Mouse (Mus musculus) intestine, embryonic 15.5 days (tissue): ENCODE measurements at regions not wholly inside any gene's neighbourhood (a gene's known extent, or its start where the extent isn't known, plus 50 kb on each side); places are given as distances from the start of the nearest gene placed in this dataset.

Experiments
- ATAC-seq: fragments of 200-750 bp; cut with Nextera tagmentation; 2 replicates; pipeline ENCODE4 v1.8.0; 2017; ENCODE audit warnings: moderate TSS enrichment, moderate library complexity
- H3K27ac ChIP-seq: fragments of 300-500 bp; sonication (generic); 2 replicates; pipeline ENCODE4 v1.5.1; 2015; ENCODE audit warnings: mild to moderate bottlenecking, inconsistent platforms
- H3K27me3 ChIP-seq: fragments of 300-500 bp; sonication (generic); replicated peaks from 2 replicates; pipeline ENCODE4 v1.6.1; 2015; ENCODE audit warnings: inconsistent platforms
- H3K36me3 ChIP-seq: fragments of 300-500 bp; sonication (generic); 2 replicates; pipeline ENCODE4 v1.6.1; 2015; ENCODE audit warnings: inconsistent platforms
- H3K4me1 ChIP-seq: fragments of 300-500 bp; sonication (generic); replicated peaks from 2 replicates; pipeline ENCODE4 v1.6.1; 2015; ENCODE audit warnings: inconsistent platforms
- H3K4me2 ChIP-seq: fragments of 300-500 bp; sonication (generic); replicated peaks from 2 replicates; pipeline ENCODE4 v1.6.1; 2015; ENCODE audit warnings: mild to moderate bottlenecking, inconsistent platforms
- H3K4me3 ChIP-seq: fragments of 300-500 bp; sonication (generic); replicated peaks from 2 replicates; pipeline ENCODE4 v1.5.1; 2015; ENCODE audit warnings: inconsistent platforms
- H3K9ac ChIP-seq: fragments of 300-500 bp; sonication (generic); 2 replicates; pipeline ENCODE4 v1.6.1; 2015; ENCODE audit warnings: inconsistent platforms
- H3K9me3 ChIP-seq: fragments of 300-500 bp; sonication (generic); 2 replicates; pipeline ENCODE4 v1.6.1; 2016; ENCODE audit warnings: inconsistent platforms
- WGBS: fragments of 180-500 bp; shearing (Covaris S2); methylation state at CpG from one replicate; pipeline ENCODE4 v1.1.7; 2015; 5-methylcytosine and 5-hydroxymethylcytosine counted together

DNA sequence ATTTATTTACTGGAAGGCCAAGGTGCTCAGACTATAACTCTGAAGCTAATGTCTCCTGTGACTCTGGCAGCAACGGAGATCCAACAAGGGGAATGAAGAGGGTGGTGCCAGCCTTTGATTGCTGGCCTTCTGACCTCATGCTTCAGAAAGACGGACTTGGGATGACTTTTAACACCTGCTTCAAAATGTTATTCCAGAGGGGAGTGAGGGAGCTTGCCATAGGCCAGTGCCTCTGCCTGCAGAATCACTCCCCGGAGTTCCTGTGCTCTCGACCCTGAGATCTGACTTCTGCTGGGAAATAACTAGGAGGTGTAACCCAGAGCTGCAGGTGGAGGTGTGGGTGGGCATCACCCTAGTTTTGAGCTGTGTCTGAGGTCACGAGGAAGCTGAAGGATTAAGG is 78.9 kb upstream of the Cxcr4 start:
- no peaks in the 10 kb centered on the region for H3K36me3 ChIP-seq
- peak; percentile 35; the same call in 1 of the 2 replicates for ATAC-seq
- no peak overlapping the region for H3K4me2 ChIP-seq
- H3K4me3 ChIP-seq: no peak overlapping the region
- no peaks in the 10 kb centered on the region for H3K4me1 ChIP-seq
- no peaks in the 10 kb centered on the region for H3K9me3 ChIP-seq
- 37% methylated on average over 5 of the region's 5 CpGs for WGBS
- H3K27me3 ChIP-seq: no peaks in the 10 kb centered on the region
- no peak overlapping the region for H3K9ac ChIP-seq
- H3K27ac ChIP-seq: no peak overlapping the region

DNA sequence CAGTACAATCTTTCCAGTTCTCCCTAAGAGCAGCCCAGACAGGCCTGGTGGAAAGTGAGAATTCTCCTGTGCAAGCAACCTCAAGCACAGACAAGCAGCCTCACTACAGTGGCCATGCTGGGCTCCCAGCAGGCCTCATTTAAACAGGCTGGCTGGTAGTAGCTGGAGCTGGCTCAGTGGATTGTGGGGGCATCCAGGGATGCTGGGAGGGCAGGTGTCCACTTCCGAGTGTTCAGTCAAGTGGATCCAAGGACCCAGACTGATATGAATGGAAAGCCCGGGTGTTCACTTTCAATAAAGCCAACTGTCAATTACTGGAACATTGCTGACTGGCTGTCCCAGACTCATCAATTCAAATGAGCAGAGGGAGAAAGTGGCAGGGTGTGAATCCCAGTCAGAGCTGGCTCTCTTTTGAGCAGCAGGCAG is 77.2 kb upstream of the Cxcr4 start:
- H3K9me3 ChIP-seq: no peaks in the 10 kb centered on the region
- no peak overlapping the region for H3K27ac ChIP-seq
- 81% methylated on average over 2 of the region's 2 CpGs for WGBS
- no peaks in the 10 kb centered on the region for H3K4me1 ChIP-seq
- H3K27me3 ChIP-seq: no peaks in the 10 kb centered on the region
- no peak overlapping the region for H3K4me2 ChIP-seq
- H3K9ac ChIP-seq: no peak overlapping the region
- H3K4me3 ChIP-seq: no peak overlapping the region
- H3K36me3 ChIP-seq: no peaks in the 10 kb centered on the region
- ATAC-seq: no peak

DNA sequence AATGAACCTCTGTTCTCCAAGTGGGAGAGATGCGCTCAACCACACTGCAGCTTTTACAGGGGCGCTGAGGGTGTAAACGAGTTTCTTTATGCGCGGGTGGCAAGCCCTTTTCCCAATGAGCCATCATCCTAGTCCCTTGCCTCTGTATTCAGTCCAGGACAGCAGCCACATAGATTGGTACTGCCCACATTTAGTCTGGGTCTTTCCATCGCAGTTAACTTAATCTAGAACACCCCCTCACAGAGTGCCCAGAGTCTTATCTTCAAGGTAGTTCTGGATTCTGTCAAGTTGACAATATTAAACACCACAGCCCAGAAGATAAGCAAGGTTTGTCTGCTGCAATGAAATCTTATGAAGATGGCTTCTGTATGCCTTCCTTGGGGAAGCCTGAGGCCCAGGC is 76.6 kb upstream of the Cxcr4 start:
- Histone ChIP-seq H3K27ac (no peak overlapping the region), H3K36me3 (no peaks in the 10 kb centered on the region), H3K9ac (no peak overlapping the region), H3K27me3 (no peaks in the 10 kb centered on the region), H3K4me1 (no peaks in the 10 kb centered on the region), H3K9me3 (no peaks in the 10 kb centered on the region), H3K4me2 (no peak overlapping the region), H3K4me3 (no peak overlapping the region)
- no peak for ATAC-seq
- WGBS: 78% methylated on average over 6 of the region's 6 CpGs

DNA sequence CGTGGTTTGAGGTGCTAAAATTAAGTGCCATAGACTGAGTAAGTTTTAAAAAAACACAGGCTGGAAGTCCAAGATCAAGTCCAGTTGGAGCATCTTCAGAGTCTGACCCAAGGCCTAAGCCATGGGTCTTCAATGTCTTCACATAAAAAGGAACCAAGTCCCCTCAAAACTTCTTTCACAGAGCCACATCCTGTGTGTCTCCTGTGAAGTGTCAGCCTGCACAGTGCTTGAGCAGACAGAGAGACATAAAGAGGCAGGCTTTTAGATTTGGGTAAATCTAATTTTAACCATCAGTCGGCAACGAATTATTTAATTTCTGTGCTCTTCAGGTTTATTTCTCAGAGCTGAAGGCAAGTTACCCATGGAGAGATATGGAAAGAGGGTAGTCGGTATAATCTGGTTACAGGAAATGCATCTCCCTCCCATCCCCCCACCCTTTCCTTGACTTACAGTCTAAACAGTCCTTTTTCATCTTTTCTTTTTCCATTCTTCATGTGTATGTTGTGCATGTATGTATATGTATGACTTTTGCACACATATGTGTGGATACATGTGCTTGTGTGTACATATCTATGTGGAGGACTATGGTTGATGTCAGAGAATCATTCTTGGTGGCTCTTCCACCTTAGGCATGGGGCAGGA is 75.1 kb upstream of the Cxcr4 start:
- H3K4me3 ChIP-seq: no peak overlapping the region
- no peak overlapping the region for H3K9ac ChIP-seq
- no peak for ATAC-seq
- H3K4me2 ChIP-seq: no peak overlapping the region
- WGBS: 76% methylated on average over 4 of the region's 4 CpGs
- H3K36me3 ChIP-seq: no peaks in the 10 kb centered on the region
- H3K27me3 ChIP-seq: no peaks in the 10 kb centered on the region
- no peaks in the 10 kb centered on the region for H3K4me1 ChIP-seq
- H3K9me3 ChIP-seq: no peaks in the 10 kb centered on the region
- H3K27ac ChIP-seq: no peak overlapping the region

DNA sequence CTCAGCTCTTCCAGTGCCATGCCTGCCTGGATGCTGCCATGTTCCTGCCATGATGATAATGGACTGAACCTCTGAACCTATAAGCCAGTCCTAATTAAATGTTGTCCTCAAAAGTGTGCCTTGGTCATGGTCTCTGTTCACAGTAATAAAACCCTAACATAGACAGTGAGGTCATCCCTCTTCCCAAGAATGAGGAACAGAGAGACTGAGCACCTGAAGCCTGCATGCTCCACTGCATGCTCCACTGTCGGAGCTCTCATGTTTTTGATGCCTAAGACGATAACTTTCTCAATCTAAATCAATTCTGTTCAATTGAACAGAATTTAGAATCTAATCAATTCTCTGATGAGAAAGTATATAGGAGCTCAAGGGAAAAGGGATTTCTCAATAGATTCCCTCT is 71.1 kb upstream of the Cxcr4 start:
- 93% methylated on average over 2 of the region's 2 CpGs for WGBS

DNA sequence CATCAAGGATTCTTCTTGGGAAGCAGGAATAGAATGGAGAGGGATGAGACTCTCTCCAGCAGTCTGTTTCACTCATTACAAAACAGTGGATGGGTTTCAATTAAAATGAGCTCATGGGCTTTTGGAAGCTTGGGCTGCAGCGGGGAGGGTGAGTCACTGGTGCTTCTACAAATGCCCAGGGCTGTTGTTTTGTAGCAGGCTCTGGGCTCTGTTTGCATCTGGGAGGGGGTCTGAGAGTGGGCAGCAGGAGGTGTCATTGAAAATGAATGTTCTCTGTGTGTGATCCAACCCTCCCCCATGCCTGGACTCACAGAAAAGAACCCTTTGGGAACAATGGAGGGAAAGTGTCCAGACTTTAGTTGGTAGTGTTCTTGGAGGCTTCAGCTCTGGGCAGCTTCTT is 67.8 kb upstream of the Cxcr4 start:
- Histone ChIP-seq H3K27ac (no peak overlapping the region), H3K27me3 (no peaks in the 10 kb centered on the region), H3K9me3 (no peaks in the 10 kb centered on the region), H3K4me2 (no peak overlapping the region), H3K36me3 (no peaks in the 10 kb centered on the region), H3K9ac (no peak overlapping the region), H3K4me3 (no peak overlapping the region), H3K4me1 (no peaks in the 10 kb centered on the region)
- ATAC-seq: no peak
- WGBS: 57% methylated on average over 1 of the region's 1 CpGs

More for the DNA sequence above, 71.1 kb upstream of the Cxcr4 start:
- Histone ChIP-seq H3K9me3 (no peaks in the 10 kb centered on the region), H3K4me1 (no peaks in the 10 kb centered on the region), H3K9ac (no peak overlapping the region), H3K36me3 (no peaks in the 10 kb centered on the region), H3K4me2 (no peak overlapping the region), H3K27ac (no peak overlapping the region), H3K4me3 (no peak overlapping the region), H3K27me3 (no peaks in the 10 kb centered on the region)
- no peak for ATAC-seq

DNA sequence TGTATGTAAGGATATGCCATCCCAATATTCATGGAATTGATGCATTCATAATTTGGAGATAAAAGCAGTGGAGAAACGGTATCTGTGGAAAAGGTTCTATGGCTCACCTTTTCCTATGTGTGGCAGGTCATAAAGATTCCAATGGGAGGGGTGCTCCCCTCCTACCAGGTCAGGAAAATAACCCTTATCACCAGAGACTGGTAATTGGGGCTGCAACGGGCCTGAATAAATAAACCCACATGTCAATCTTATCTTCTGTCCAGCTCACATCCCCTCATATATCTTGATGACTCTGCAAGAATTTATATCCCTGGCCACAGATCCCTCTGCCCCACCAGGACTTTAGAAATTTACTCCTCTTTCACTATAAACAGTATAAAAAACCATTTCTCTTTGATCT is 66.7 kb upstream of the Cxcr4 start:
- no peaks in the 10 kb centered on the region for H3K4me1 ChIP-seq
- no peak overlapping the region for H3K4me2 ChIP-seq
- H3K27ac ChIP-seq: no peak overlapping the region
- no peaks in the 10 kb centered on the region for H3K9me3 ChIP-seq
- H3K36me3 ChIP-seq: no peaks in the 10 kb centered on the region
- H3K4me3 ChIP-seq: no peak overlapping the region
- H3K27me3 ChIP-seq: no peaks in the 10 kb centered on the region
- no peak overlapping the region for H3K9ac ChIP-seq
- peak; percentile 69 for ATAC-seq
- WGBS: 18% methylated on average over 2 of the region's 2 CpGs

DNA sequence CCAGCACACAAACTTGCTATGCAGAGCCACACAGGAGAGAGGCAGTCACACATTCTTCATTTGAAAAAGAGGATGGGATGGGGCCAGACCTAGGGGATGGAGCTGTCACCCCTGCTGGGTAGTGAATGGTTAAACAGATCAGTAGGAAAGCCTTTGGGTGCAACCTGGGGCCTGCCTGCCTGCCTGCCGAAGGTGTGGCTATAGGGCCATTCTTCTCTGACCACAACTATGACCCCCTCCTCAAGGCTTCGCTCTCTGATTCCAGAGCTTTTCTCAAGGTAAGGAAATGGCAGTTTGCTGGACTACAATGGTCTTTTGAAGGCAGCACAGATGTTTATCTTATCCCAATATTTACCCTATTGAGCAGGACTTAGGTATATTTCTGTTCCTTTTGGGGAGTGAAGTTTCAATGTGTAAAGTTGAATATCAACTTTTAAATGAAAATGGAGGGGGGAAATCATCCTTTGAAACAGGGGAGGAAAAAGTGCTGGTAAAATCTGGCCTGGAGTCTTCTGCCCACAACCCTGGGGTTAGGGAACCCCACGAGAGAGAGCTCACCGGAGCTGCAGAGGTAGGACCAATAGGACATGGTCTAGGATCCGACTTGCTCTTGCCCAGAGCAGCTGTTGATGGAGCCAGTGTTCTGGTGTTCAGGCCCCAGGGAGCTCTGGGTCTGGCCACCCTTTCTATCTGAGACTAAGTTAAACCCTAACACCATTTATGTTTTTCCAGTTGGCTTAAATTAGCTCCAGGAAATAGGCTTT is 62.2 kb upstream of the Cxcr4 start:
- 42% methylated on average over 5 of the region's 5 CpGs for WGBS
- H3K27me3 ChIP-seq: no peaks in the 10 kb centered on the region
- no peak overlapping the region for H3K4me2 ChIP-seq
- peak; percentile 45 for ATAC-seq
- H3K4me3 ChIP-seq: no peak overlapping the region
- no peak overlapping the region for H3K27ac ChIP-seq
- 0 out of 2 replicates have a peak, but pooled peaks cover 3% of the 10 kb centered on the region for H3K4me1 ChIP-seq
- no peak overlapping the region for H3K9ac ChIP-seq
- no peaks in the 10 kb centered on the region for H3K36me3 ChIP-seq
- H3K9me3 ChIP-seq: no peaks in the 10 kb centered on the region

DNA sequence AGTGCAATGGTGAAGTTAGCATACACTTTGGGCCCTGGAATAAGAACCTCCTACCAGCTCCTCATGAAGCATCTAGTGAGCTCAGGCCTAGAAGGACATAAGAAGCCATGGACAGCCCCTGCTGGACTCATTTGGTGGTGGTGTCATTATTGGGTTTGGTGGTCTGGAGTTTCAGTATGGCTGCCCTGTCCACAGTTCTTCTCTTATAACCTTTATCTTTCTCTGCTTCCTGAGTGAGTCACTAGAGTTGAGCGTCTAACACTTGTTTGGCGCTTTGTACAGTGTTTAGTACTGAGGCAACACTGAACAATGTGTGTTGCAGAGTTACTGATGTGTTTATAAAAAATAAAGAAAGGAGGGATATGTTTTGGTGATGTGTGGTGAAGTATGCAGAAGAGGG is 58.5 kb upstream of the Cxcr4 start:
- 85% methylated on average over 2 of the region's 2 CpGs for WGBS
- Histone ChIP-seq H3K27ac (no peak overlapping the region), H3K4me3 (no peak overlapping the region), H3K36me3 (no peaks in the 10 kb centered on the region), H3K9ac (no peak overlapping the region), H3K27me3 (no peaks in the 10 kb centered on the region), H3K4me2 (no peak overlapping the region), H3K9me3 (no peaks in the 10 kb centered on the region), H3K4me1 (0 out of 2 replicates have a peak, but pooled peaks cover 3% of the 10 kb centered on the region)
- ATAC-seq: no peak

DNA sequence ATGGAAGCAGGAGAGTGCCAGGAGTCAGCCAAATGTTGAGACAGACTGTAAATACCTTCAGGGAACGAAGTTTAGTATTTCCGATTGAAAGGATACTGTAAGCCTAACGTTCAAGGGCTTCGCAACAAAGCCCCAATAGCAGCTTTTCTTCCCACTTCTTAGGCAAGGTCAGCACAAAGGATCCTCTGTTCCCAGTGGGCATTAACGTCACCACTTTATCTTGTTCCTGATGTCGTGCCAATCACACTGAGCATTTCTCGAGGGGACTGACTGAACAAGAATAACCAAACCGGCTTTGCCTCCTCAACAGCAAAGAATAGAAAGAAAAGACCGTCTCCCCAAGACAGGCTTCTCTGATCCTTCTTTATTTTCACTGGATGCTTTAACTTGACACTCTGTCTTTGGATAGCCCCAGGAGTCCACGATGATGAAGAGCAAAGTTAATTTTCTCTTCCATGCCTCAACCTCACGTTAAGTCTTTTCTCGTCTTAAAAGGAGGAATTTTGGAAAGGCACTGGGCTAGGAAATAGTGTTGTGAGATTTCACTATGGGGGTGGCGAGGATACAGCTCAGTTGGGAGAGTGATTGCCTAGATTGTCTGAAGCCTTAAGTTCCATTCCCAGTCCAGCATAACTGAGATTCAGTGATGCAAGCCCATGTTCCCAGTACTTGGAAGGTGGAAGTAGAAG is 57.5 kb upstream of the Cxcr4 start:
- H3K4me2 ChIP-seq: no peak overlapping the region
- no peaks in the 10 kb centered on the region for H3K27me3 ChIP-seq
- ATAC-seq: peak; percentile 21; the same call in 1 of the 2 replicates
- H3K4me3 ChIP-seq: no peak overlapping the region
- H3K27ac ChIP-seq: no peak overlapping the region
- WGBS: 66% methylated on average over 13 of the region's 13 CpGs
- no peak overlapping the region for H3K9ac ChIP-seq
- no peaks in the 10 kb centered on the region for H3K9me3 ChIP-seq
- 0 out of 2 replicates have a peak, but pooled peaks cover 3% of the 10 kb centered on the region for H3K4me1 ChIP-seq
- H3K36me3 ChIP-seq: no peaks in the 10 kb centered on the region

DNA sequence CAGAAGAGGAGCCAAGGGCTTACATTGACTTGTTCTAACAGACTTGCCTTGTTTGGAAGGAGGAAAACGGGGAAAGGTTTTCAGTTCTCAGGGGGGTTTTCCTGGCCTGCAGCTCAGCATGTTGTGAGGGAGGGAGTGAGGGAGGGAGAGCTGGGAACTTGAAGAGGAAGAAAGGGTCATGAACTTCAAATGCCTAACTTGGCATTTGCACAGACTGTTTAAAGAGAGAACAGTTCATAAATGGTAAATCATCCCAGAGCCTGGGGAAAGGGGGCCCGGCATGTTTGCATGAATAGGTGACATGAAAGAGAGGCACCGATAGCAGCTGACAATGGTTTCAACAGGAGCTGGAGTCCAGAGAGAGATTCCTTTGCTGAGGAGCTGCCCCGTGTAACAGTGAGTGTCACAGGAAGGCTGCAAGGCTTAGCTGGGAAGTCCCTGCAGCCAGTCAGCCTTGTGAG is 51.3 kb upstream of the Cxcr4 start:
- 5% methylated on average over 4 of the region's 4 CpGs for WGBS
- Histone ChIP-seq H3K4me3 (no peak overlapping the region), H3K27ac (peak overlapping the region; percentile 1; the same call in 1 of the 2 replicates), H3K9me3 (no peaks in the 10 kb centered on the region), H3K27me3 (no peaks in the 10 kb centered on the region), H3K4me2 (no peak overlapping the region), H3K9ac (no peak overlapping the region), H3K36me3 (no peaks in the 10 kb centered on the region), H3K4me1 (peaks cover 11% of the 10 kb centered on the region)
- ATAC-seq: peak; percentile 36

DNA sequence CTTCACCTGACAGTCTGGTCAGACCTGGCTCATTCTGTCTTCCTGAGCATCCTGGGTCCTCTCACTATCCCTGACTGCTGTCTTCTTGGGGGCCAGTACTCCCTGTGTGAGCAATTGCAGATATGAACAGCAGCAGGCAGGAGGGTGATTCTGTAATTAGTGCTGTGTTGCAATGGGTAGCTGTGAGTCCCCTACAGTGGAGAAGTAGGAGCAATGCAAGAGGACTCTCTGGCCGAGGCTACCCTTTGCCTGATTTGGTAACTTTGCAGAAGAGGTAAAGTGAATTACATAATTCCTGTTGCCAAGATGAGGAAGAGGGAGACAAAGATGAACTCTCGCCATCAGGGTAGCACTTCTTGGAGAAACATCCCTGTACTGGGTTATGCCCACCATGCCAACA is 50.1 kb upstream of the Cxcr4 start:
- H3K9me3 ChIP-seq: no peaks in the 10 kb centered on the region
- no peak for ATAC-seq
- WGBS: 90% methylated on average over 2 of the region's 2 CpGs
- no peak overlapping the region for H3K27ac ChIP-seq
- H3K4me2 ChIP-seq: no peak overlapping the region
- H3K36me3 ChIP-seq: no peaks in the 10 kb centered on the region
- H3K4me3 ChIP-seq: no peak overlapping the region
- no peaks in the 10 kb centered on the region for H3K27me3 ChIP-seq
- peaks cover 11% of the 10 kb centered on the region for H3K4me1 ChIP-seq
- H3K9ac ChIP-seq: no peak overlapping the region
